Mouse (Mus musculus) heart, postnatal 0 days (tissue): ENCODE data around the gene Cdk19.

Experiments
- CTCF ChIP-seq: IDR thresholded peaks from 2 replicates; pipeline ENCODE4 v1.5.1; 2016; ENCODE audit warnings: antibody characterized with exemption, control low read depth, low read depth
- EP300 ChIP-seq: IDR thresholded peaks from 2 replicates; pipeline ENCODE4 v1.6.1; 2016; ENCODE audit warnings: antibody characterized with exemption, low read depth

DNA sequence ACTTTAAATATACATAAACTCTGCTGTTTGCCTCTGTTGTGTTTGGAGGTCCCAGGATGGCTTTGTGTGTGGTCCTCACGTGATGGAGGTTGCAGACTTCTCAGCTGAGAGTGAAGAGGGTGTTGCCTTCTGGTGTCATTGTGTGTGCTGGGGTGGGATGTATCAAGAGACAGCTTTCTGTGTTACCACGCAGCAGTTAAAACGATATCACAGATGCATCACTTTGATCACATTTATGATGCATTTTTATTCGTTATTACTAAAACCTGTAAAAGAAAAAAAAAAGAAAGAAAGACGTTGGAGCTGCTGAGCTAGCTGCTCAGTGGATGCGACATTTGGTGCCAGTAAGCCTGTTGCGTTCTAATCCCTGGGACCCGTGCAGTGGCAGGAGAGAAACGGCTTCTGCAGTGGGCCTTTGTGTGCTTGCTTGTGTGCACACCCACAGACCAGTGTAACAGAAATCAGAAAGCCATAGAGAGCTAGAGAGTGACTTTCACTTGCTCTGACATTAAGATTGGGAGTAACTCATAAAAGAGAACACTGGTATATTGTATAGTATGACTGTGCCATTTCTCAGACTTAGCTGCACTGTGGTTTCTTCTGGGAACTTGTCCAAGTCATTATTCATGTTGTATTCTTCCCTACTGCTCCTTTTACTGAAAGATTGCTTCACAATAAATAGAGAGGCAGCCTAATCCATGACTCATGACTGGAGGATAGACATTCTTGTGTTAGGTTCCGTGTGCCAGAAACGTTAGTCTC lies 32.7 kb downstream of the Cdk19 start:
- no peak for TF ChIP-seq CTCF
- TF ChIP-seq EP300 = no peak
